8 mouse cellular contexts compared by ENCODE assay signal in genomic region chr12:76177864-76178518, GRCm38 (mm10). TPM values are rescaled to one million over a fixed set of nuclear protein-coding genes. Genes with fewer than 3 reads are reported as not detected.
DNase-seq lines count a peak whose midpoint lies in the region; ATAC-seq and TF ChIP-seq lines count a peak whose summit lies in the region.

No protein-coding gene starts in this region.

- H3K4me3 ChIP-seq in hindbrain, postnatal 0 days (ENCODE audit: low read length), result peak overlapping the region; percentile 45

- no peaks in the 10 kb centered on the region for H3K36me3 ChIP-seq in hindbrain, postnatal 0 days (ENCODE audit: insufficient read depth, low read length)

- no peak overlapping the region for H3K9ac ChIP-seq in hindbrain, postnatal 0 days (replicated peaks; ENCODE audit: low read length)

- H3K27me3 ChIP-seq in hindbrain, postnatal 0 days (ENCODE audit: insufficient read depth, low read length), result no peaks in the 10 kb centered on the region

- no peak overlapping the region for H3K27ac ChIP-seq in hindbrain, postnatal 0 days

- 37% methylated on average over 16 of the region's 16 CpGs for WGBS in hindbrain, postnatal 0 days

- intact Hi-C loops in left cerebral cortex, postnatal 4 days (cut with DNase I), result loop anchor here (10.0 kb wide), 1 partner anchor 163 kb away; no protein-coding TSS in a partner anchor

- peaks cover 6% of the 10 kb centered on the region for H3K4me1 ChIP-seq in hindbrain, postnatal 0 days (ENCODE audit: insufficient read depth, low read length)

- no peaks in the 10 kb centered on the region for H3K9me3 ChIP-seq in hindbrain, postnatal 0 days (ENCODE audit: low read length)

- ATAC-seq in hindbrain, postnatal 0 days, result 0 out of 2 replicates have a peak, but pooled peaks have one; percentile 51

- TF ChIP-seq CTCF in hindbrain, postnatal 0 days (IDR thresholded peaks at IDR 0.05; ENCODE audit: low read depth), result peak; percentile 87

- peak; percentile 59 to 83 for DNase-seq in adrenal gland, adult (ENCODE audit: inconsistent age in 2 of 2, low spot score in 1 of 2)
- no peak for DNase-seq in adrenal gland, adult 8-10 months
- DNase-seq in cerebellum, adult 8-10 months, result peak; percentile 81
- DNase-seq in frontal cortex, postnatal 25 days (ENCODE audit: low spot score in 2 of 2), result peak; percentile 44 to 62
- peak; percentile 81 for DNase-seq in hindbrain, postnatal 0 days (ENCODE audit: low spot score)
- peak; percentile 79 for DNase-seq in left cerebral cortex, postnatal 4 days
- DNase-seq in mesoderm, embryonic 11.5 days (ENCODE audit: low read depth, low spot score), result peak; percentile 84
- peak; percentile 68 for DNase-seq in right cerebral cortex, postnatal 14 days

- peak overlapping the region; percentile 96 for H3K4me2 ChIP-seq in hindbrain, postnatal 0 days (ENCODE audit: low read depth, low read length)

RNA-seq across cellular contexts. Expression of gene Esr2, which starts 0.9 kb away (rescaled TPM):
- total RNA-seq in adrenal gland, adult 8-10 months (2022), result under 1 TPM in 3 of 4 experiments, not detected in 1; 0.11 to 0.75 (median 0.45) TPM
- total RNA-seq in hindbrain, postnatal 0 days (2014; rRNA removed), result 0.29 and 0.31 TPM in 2 replicates
- 0.28 and 0.35 TPM in 2 replicates for polyA plus RNA-seq in hindbrain, postnatal 0 days (2015; fragmentation: Nextera tagmentation; extraction: Ambion mirVana)
- total RNA-seq in left cerebral cortex, postnatal 4 days (2021), result under 1 TPM; 0.26 to 0.52 TPM
